Mouse (Mus musculus): ENCODE measurements around the gene Gm28047. TPM values are rescaled to one million over a fixed set of nuclear protein-coding genes. Genes with fewer than 3 reads are reported as not detected.
A peak's percentile ranks its signal among the peaks of the same experiment; 100 is the strongest.
"Not testable (repeated sequence)": the region's sequence is repeated elsewhere in the genome, so short reads cannot be mapped to it uniquely, and the experiment has no call there.

Gene Gm28047
- total RNA-seq (2022), result 1 to 10 TPM in 2 of 4 experiments, not detected in 2; 2.0 to 2.1 TPM

GRCm38 (mm10) chr15:102624970-102625686 is at the start of gene Gm28047, which contains the start of gene Atf7:
TSS of gene Gm28047 (minus strand) at chr15:102625067.
TSS of gene Atf7 (minus strand) at chr15:102625464.
- DNase-seq, result peak; percentile 99

GRCm38 (mm10) chr15:102673548-102673947 is 48.7 kb upstream of the Gm28047 start:
- DNase-seq, result peak; percentile 40

- peak; percentile 31 for DNase-seq
These were observed 47.6 kb upstream of the Gm28047 start, which contains the start of gene Atp5g2 for GRCm38 (mm10) chr15:102672215-102673071. TSS of gene Atp5g2 (minus strand) at chr15:102672352.

GRCm38 (mm10) chr15:102671721-102672214 is 46.9 kb upstream of the Gm28047 start:
- DNase-seq, result peak; percentile 82

GRCm38 (mm10) chr15:102670767-102671575 is 46.1 kb upstream of the Gm28047 start:
- peak; percentile 97 for DNase-seq

GRCm38 (mm10) chr15:102670281-102670680 is 45.4 kb upstream of the Gm28047 start:
- no peak for DNase-seq

- DNase-seq, result no peak
These were observed 44.7 kb upstream of the Gm28047 start for GRCm38 (mm10) chr15:102669571-102669970.

GRCm38 (mm10) chr15:102665494-102665893 is 40.6 kb upstream of the Gm28047 start:
- peak; percentile 23 for DNase-seq

GRCm38 (mm10) chr15:102663825-102664224 is 39.0 kb upstream of the Gm28047 start:
- DNase-seq, result no peak

GRCm38 (mm10) chr15:102662601-102663000 is 37.7 kb upstream of the Gm28047 start:
- DNase-seq, result not testable (repeated sequence)

GRCm38 (mm10) chr15:102657926-102658381 is 33.1 kb upstream of the Gm28047 start:
- DNase-seq, result no peak

- no peak for DNase-seq
These were observed 31.8 kb upstream of the Gm28047 start for GRCm38 (mm10) chr15:102656658-102657057.

- not testable (repeated sequence) for DNase-seq
These were observed 27.2 kb upstream of the Gm28047 start for GRCm38 (mm10) chr15:102651928-102652660.

GRCm38 (mm10) chr15:102651107-102651506 is 26.2 kb upstream of the Gm28047 start:
- no peak for DNase-seq

- no peak for DNase-seq
These were observed 10.9 kb upstream of the Gm28047 start for GRCm38 (mm10) chr15:102635817-102636216.

- DNase-seq, result no peak
These were observed 9.8 kb upstream of the Gm28047 start for GRCm38 (mm10) chr15:102634684-102635083.

- DNase-seq, result no peak
These were observed 804 bp upstream of the Gm28047 start for GRCm38 (mm10) chr15:102625687-102626055.

- DNase-seq, result no peak
These were observed 437 bp downstream of the Gm28047 start for GRCm38 (mm10) chr15:102624291-102624969.

GRCm38 (mm10) chr15:102623121-102623520 is 1.7 kb downstream of the Gm28047 start:
- DNase-seq, result no peak

- no peak for DNase-seq
These were observed 2.3 kb downstream of the Gm28047 start for GRCm38 (mm10) chr15:102622536-102622935.

GRCm38 (mm10) chr15:102620765-102621164 is 4.1 kb downstream of the Gm28047 start:
- DNase-seq, result no peak

All from adrenal gland, adult 8-10 months (tissue).